Mouse (Mus musculus): ENCODE measurements around the gene Prmt3. TPM values are rescaled to one million over a fixed set of nuclear protein-coding genes. Genes with fewer than 3 reads are reported as not detected.

Gene Prmt3
- total RNA-seq, 2 experiments from 2014 or later: 11.1 to 15.4 TPM

- DNase-seq: no peak
These were observed 19.0 kb downstream of the Prmt3 start for GRCm38 (mm10) chr7:49797171-49797570.

DNA sequence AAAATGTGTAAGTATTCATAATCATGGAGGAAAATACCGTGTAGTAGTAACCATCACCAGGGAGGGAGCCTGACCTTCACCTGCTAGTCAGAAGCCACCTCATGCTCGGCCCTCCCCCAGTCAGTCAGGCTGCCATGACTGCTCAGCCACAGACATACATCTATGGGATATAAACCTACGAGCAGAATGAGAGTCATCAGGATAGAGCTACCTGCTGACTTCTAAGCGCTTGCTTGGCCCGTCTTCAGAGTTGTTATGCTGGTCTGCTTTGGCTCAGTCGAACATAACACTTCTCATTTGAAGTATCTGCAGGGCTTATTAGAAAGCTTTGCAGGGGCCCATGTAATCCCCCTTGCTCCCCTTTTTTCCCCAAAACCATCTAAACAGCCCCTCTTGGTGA lies 25.4 kb downstream of the Prmt3 start:
- no peak for DNase-seq

GRCm38 (mm10) chr7:49804638-49805165 lies 26.6 kb downstream of the Prmt3 start:
- no peak for DNase-seq

GRCm38 (mm10) chr7:49805618-49806017 lies 27.5 kb downstream of the Prmt3 start:
- DNase-seq: no peak

DNA sequence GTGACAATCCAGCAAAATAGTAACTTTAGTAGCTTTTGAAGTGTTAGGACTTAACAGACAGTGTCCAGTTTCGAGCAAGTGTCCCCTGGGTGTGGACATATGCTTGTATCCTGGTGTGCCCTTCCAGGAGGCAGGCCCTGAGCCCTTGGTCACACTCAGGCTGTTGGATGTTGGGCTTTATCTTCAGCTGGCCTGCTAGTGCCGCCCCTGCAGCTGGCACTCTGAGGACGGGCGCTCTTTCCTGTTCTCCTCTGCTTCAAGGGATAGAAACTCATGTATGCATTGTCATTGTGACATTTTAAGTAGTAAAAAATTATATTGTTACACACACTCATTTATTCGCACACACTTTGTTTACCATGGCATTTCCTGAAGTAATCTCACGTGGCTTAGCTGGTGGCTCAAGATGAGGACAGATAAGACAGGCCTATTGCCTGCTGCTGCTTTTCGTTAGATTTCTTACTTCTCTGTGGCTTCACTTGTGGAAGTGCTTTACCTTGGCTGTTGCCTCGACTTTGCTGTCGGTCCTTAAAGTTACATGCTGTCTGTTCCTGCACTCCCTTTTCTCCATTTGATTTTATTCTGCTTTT lies 29.0 kb downstream of the Prmt3 start:
- no peak for DNase-seq

DNA sequence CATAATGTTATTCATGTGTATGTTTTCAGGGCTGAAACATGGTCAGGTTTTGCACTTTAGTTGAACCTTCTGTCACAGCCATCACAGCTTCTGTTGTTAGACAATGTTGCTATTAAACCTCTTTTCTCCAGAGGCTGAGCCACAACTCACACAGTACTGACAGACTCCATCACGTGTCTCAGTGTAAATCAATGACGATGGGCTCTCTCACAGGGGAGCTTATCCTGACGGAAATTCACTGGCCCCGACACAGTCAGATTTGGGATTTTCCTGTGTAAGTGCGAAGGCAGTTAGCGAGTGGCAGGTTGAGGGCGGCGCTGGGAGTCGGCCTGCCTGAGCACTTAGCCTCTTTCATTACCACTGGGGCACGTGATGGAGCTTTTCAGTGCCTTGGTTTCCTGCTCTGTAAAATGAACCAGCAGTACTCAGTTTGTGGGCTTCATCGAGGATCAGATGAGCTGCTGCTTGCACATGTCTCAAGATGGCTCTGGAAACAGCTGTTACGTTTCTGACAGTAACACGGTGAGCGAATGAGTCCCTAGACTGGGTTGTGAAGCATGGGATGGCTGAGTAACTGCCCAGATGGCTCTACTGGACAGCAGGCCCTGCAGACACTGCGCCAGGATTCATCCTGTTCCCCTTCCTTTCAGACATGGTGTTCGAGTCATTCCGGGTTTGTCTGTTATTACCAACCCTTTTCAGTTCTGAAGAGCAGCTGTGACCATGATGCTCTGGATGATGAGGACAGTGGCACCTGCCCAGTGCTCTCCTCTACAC lies 29.9 kb downstream of the Prmt3 start:
- DNase-seq: no peak

- DNase-seq: no peak
These were observed 31.0 kb downstream of the Prmt3 start for GRCm38 (mm10) chr7:49809100-49809499.

DNA sequence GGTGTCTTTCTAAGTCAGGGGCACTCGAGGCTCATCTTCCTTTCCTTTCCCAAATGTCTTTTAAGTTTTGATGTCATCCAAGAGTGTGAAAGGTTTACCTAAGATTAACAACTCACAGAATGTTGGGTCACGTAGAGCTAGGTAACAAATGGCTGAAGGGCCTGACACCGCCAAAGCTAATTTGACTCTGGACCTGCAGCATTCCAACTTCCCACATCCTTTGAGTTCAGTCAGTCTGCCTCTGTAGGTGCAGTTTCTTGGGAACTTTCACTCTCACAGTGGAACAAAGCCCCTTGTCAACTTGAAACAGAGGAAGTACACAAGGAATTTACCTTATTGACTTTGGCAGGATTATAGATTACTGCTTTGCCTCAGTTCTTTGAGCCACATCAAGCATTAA lies 31.4 kb downstream of the Prmt3 start:
- DNase-seq: no peak

DNA sequence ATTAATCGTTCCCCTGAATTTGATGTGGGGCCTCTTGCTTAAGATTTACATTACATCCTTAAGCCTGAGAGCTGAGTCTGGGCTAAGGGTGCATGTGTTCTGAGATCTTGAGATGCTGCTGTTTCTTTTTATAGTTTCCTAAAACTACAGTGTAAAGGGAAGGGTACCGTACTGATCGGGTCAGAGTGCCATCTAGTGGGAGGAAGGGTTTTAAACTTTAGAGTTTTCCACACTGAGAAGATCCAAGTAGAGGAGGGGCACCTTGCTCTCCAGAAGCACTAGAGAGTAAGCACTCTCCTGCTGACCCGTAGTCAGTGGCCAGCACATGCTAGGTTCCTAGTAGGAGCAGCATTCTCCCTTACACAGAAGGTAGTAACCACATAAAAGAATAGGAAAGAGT lies 33.2 kb downstream of the Prmt3 start:
- DNase-seq: no peak

GRCm38 (mm10) chr7:49819393-49819792 lies 41.2 kb downstream of the Prmt3 start:
- no peak for DNase-seq

- DNase-seq: no peak
These were observed 43.2 kb downstream of the Prmt3 start for GRCm38 (mm10) chr7:49821370-49821769.

- DNase-seq: no peak
These were observed 43.9 kb downstream of the Prmt3 start for GRCm38 (mm10) chr7:49822028-49822427.

DNA sequence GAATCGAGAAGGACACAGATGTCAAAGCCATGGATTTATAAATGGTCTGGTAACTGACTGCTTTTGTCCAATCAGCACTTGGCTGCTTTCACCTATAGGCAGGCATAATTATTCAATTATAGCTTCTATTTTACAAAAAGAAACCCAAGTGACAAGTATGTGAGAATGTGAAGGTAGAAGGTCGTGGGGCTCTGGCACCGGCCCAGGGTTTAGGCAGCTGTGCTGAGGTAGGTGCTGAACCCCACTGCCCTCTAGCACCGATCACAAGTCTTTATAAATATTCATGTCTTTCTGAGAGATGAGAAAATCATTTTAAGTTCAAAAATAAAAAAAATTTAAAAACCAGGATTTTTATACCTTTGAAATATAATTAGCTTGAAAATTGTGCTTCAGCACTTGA lies 45.4 kb downstream of the Prmt3 start:
- DNase-seq: no peak

- DNase-seq: no peak
These were observed 45.9 kb downstream of the Prmt3 start for GRCm38 (mm10) chr7:49824043-49824442.

- no peak for DNase-seq
These were observed 46.4 kb downstream of the Prmt3 start for GRCm38 (mm10) chr7:49824581-49824980.

DNA sequence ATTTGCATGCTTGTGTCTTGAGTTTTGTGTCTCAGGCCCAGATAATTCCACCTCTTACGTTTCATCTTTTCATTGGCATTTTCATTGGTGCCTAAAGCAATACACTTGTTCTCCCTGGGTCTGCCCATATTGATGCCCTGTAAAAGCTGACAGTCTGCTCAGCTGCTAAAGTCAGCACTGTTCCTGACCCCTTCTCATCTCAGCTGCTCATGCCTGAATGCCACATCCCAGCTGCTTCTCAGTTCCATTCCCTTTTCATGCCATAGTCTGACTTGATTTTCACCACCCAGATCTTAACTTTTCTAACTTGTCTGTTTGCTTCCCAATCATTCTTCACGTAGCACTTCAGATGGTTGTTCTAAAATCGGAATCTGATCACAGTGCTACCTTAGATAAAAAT lies 47.3 kb downstream of the Prmt3 start:
- no peak for DNase-seq

DNA sequence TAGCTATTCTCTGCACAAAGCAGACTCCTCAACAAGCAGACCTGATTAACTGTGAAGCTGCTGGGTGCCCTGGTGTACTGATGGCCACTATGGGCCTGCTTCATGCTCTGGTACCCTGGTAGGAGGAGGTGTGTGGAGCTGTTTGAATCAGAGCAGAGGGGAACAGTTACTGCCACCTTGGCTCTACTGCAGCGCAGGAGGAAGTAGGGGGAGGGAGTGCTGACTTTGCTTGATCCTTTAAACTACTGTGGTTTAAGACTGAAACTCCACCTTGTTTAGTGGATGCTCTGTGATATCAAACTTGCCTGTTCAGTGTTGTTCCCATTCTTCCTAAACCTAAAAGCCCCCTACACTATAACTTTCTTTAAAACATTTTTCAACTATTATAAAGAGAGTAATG lies 49.8 kb downstream of the Prmt3 start:
- DNase-seq: no peak

GRCm38 (mm10) chr7:49842366-49843282 lies 64.5 kb downstream of the Prmt3 start:
- no peak for DNase-seq

DNA sequence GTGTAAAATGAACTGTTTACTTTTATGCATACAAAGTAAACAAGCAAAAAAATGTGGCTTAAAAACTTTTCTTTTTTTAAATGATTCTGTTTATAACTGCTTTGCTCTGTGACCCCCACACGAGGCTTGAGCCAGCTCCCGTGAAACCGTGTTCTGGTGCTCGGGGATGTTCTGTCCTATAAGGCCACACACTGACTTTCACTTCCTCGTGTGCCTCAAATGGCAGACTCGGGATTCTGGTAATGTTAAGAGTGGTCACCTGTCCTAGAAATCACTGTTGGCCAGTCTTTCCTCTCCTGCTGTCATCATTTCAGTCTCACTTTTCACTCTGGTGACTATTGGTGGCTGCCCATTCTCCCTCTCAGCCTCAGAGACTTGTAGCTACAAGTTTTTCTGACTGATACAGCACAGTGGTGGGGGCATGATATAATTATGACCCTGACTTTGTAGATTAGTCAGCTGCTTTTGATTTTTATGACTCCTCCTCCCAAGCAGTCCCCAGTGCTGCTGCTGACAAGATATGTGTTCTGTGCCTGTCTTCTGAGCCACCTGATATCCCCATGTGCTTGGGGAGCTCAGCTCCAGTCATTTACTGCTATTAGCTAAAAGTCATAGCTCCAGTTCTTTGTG lies 65.3 kb downstream of the Prmt3 start:
- no peak for DNase-seq

DNA sequence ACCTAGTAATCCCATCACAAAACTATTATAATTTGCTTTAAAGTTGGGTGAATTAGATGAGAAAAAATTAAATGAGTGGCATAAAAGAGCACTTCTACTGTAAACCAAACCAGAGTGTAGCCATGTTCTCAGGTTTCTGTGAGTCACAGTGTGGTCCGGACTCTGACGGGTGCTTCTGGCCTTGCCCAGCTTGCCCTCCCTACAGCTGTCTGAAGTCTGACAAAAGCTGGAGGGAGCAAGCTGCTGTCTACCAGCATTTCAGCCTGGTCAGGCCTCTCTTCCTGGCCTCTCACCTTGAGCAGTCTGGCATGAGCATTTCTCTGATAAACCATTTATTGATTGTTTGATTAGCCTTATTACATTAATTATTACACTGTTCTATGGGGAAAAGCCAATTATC lies 69.8 kb downstream of the Prmt3 start:
- no peak for DNase-seq

GRCm38 (mm10) chr7:49853342-49854181 lies 75.4 kb downstream of the Prmt3 start:
- no peak for DNase-seq

All from gastrocnemius, postnatal 10 days (tissue).